Mouse (Mus musculus): ENCODE measurements around the gene Lamtor1.
"Not testable (repeated sequence)": the region's sequence is repeated elsewhere in the genome, so short reads cannot be mapped to it uniquely, and the experiment has no call there.

Gene Lamtor1

DNA sequence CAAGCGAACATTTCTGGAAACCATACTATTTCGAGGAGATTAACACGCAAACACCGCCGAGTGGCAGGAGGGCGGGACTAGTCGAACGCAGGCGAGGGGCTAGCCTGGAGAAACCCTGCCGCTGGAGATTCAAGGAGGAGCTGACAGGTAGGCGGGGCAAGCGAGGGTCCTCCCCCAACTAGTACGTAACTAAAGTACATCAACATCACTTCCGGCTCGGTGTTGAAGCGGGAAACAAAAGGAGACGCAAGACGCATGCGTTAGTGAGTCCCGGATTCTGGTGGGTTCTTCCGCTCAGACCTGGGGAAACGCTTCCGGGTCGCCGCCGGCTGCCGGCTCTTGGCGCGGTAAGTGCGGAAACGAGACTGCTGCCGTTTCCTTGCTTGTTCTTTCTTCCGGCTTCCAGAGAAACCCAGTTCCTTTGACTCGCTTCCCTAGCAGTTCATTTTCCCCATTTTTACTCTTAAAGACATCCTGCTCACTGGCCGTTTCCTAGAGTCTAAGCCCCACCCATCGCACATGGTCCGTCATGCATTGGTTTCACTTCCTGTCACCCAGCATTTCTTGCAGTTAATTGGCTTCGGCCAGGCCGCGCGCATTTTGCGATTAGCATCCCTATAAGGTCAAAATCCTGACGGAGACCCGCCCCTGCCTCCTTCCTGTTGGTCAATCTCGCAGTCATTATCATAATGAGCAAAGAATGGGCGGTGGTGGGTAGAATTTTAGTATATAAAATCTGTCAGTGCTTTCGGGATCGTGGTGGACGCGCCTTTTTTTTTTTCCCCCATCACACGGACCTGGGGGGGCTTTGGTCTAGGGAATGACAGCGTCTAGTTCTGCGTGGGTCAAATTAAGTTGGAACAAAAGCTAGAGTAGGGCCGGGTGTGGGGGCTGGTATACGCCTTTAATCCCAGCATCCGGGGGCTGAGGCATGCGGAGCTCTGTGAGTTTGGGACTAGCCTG is 9.3 kb upstream of the Lamtor1 start:
- DNase-seq (ENCODE audit: low read depth in 2 of 2, low spot score in 2 of 2), result peak; percentile 94 to 95

- no peak for DNase-seq (ENCODE audit: low read depth in 2 of 2, low spot score in 2 of 2)
Observed at GRCm38 (mm10) chr7:101900331-101901097, 5.2 kb upstream of the Lamtor1 start.

- DNase-seq (ENCODE audit: low read depth in 2 of 2, low spot score in 2 of 2), result no peak
Observed at GRCm38 (mm10) chr7:101901969-101902368, 3.7 kb upstream of the Lamtor1 start.

- no peak for DNase-seq (ENCODE audit: low read depth in 2 of 2, low spot score in 2 of 2)
Observed at GRCm38 (mm10) chr7:101902846-101903245, 2.9 kb upstream of the Lamtor1 start.

GRCm38 (mm10) chr7:101906287-101906681 is 580 bp downstream of the Lamtor1 start, which contains the start of gene Tomt:
Tomt (minus strand) TSS chr7:101906359.
- DNase-seq (ENCODE audit: low read depth in 2 of 2, low spot score in 2 of 2), result no peak

DNA sequence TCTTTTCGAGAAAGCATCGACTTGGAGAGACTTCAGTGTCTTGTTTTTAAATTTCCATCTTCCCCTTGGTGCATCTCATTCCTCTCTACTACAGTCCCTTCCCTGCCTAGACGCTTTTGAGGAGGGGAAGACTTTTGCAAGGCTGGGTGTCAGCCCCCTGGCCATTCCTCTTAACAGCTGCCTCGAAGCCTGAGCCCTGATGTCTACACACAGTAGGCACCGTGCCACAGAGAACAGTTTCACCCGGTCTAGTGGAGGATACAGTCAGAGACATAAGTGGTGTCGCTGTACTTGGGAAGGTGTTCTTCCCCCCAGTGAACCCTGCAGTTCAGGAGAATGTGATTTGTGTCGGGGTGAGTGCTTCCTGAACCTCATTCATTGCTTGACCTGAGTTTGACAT is 992 bp downstream of the Lamtor1 start:
- DNase-seq (ENCODE audit: low read depth in 2 of 2, low spot score in 2 of 2), result no peak

DNA sequence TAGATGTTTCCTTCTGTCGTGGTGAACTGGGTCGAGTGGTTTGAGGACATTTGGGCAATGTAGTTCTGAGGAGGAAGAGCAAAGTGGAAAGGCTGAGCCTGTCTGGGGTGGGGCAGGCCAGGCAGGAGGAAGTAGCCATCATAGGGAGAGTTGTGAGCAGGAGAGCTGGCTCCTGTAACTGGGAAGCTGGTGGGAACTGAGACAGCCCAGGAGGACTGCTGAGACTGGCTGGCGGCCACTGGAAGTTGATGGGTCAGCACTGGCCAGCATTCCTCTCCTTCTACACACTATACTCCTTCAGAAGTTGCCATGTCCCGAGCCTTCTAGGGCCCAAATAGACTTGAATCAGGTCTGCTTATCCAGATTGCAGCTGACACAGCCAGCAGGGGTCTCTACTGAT is 2.7 kb downstream of the Lamtor1 start:
- no peak for DNase-seq (ENCODE audit: low read depth in 2 of 2, low spot score in 2 of 2)

DNA sequence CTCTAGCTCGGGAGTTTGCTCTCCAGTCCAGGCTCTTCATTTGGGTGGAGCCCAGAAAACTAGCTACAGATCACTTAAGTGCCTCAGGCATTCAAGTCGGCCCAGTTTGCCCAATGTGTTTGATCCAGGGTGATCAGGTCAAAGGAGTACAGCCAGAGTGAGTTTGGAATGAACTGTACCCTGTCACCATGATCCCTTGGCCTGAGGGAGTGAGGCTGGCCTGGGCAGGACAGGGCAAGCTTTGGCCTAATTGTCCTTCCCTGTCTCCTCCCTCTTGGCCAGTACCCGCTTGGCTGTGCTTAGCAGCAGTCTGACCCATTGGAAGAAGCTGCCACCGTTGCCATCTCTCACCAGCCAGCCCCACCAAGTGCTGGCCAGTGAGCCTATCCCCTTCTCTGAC is 4.4 kb downstream of the Lamtor1 start:
- DNase-seq (ENCODE audit: low read depth in 2 of 2, low spot score in 2 of 2), result no peak

DNA sequence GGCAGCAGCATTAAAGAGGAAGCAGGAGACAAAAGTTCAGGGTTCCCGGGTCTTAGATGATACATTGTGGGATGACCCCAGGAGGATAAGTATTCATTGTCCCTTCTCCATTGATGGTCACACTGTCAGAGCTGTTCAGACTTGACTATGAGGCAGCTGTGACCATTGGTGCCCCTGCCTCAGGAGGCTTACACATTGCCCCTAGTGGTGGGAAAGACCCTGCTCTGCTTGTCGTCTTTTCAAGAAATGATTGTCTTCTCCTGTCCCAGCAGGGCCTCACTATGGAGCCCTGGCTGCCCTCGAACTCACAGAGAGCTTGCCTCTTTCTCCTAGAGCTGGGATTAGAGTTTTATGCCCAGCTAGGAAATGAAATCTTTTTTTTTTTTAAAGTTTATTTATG is 6.3 kb downstream of the Lamtor1 start:
- DNase-seq (ENCODE audit: low read depth in 2 of 2, low spot score in 2 of 2), result no peak

GRCm38 (mm10) chr7:101918071-101918470 is 12.4 kb downstream of the Lamtor1 start:
- DNase-seq (ENCODE audit: low read depth in 2 of 2, low spot score in 2 of 2), result peak; percentile 40 to 44

DNA sequence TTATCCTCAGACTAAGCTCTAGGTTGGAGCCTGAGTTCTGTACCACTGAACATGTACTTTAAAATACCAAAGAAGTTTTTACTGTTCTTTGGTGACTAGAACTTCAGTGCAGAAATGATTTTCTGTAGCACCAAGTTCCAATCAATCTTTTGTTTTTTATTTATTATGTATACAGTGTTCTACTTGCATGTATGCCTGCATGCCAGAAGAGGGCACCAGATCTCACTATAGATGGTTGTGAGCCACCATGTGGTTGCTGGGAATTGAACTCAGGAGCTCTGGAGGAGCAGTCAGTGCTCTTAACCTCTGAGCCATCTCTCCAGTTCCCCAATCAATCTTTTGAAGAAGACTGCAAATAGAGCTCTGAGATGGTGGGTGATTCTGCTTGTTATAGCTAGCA is 20.2 kb downstream of the Lamtor1 start:
- not testable (repeated sequence) for DNase-seq (ENCODE audit: low read depth in 2 of 2, low spot score in 2 of 2)

DNA sequence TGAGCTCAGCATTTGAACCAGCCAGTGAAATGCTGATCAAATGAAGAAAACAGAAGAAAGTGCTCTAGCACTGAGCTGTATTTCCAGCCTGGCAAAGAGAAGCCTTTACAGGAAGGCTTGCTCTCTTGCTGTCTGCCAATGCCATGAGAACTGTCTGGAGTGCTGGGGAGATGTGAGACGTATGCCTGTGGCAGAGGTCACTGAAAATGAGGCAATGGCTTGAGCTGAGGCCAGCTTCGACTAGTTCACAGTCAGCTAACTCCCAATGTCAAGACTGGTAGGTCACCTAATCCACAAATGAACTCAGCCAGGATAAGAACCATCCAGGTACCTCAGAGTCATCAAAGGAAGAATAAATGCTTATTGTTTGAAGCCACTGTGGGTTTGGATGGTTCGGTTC is 22.4 kb downstream of the Lamtor1 start:
- no peak for DNase-seq (ENCODE audit: low read depth in 2 of 2, low spot score in 2 of 2)

GRCm38 (mm10) chr7:101932551-101932950 is 26.8 kb downstream of the Lamtor1 start:
- DNase-seq (ENCODE audit: low read depth in 2 of 2, low spot score in 2 of 2), result no peak

- DNase-seq (ENCODE audit: low read depth in 2 of 2, low spot score in 2 of 2), result no peak
Observed at GRCm38 (mm10) chr7:101933300-101933699, 27.6 kb downstream of the Lamtor1 start.

DNA sequence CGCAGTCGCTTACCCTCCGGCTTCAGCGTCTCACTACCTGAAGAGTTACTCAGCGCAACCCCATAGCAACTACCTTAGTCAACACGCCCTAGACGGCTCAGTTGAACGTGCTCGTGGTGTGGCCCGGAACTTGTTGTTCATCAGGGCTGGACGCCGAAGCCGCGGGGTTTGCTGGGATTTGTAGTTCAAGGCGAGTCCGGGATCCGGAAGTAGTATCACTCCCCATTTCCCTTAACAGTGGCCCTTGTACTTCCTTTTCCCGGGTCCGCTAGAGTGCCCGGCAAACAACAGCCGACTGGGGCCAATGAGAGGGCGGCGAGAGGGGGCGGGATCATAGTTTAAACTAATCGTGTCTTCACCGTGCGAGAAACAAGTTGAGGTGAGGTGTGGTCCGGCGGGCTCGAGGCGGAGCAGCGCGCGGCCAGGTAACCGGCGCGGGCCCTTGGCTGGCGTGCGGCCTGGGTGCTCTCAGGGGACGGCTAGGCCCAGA is 28.1 kb downstream of the Lamtor1 start, which contains the start of the genes Lrrc51 and Numa1:
Gene Lrrc51 (minus strand): TSS at position 145 of the 490 bp plus-strand sequence.
Gene Numa1 (plus strand): TSS at position 361 of the 490 bp plus-strand sequence.
- DNase-seq (ENCODE audit: low read depth in 2 of 2, low spot score in 2 of 2), result peak; percentile 94

DNA sequence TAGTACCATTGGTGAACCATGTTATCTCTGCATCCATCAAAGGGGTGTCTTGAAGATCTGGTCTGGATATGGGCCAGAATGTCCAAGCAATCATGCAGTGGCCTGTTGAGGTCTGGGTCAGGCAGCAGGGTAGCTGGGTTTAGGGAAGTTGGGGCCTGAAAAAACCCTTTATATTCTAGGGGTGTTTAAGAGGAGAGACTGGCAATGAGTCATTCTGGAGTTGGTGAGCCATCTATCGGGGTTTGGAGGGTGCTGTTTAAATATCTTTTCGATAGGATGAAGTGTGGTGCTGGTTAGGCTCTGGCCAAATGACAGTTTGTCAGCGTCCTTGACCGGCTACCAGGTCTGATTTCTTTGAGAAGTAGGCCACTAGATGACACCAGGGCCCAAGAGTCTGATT is 30.3 kb downstream of the Lamtor1 start:
- DNase-seq (ENCODE audit: low read depth in 2 of 2, low spot score in 2 of 2), result no peak

DNA sequence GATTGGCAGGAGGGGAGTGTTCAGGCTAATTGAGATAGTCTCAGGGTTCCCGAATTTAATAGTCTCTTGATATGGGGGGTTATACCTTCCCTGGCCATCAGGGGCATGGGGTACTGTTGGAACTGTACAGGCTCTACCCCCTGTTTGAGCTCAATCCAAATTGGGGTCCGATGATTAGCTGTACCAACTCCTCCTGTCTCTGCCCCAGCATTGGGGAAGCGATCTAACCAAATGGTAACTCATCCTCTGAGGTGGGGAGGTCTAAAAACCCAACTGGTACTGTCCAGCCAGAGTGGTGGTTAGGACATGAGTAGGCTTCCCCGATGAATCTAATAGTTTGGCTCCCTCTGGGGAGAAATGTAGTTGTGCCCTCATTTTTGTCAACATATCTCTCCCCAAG is 31.3 kb downstream of the Lamtor1 start:
- DNase-seq (ENCODE audit: low read depth in 2 of 2, low spot score in 2 of 2), result no peak

- DNase-seq (ENCODE audit: low read depth in 2 of 2, low spot score in 2 of 2), result no peak
Observed at GRCm38 (mm10) chr7:101937569-101937968, 31.9 kb downstream of the Lamtor1 start.

GRCm38 (mm10) chr7:101938348-101938747 is 32.6 kb downstream of the Lamtor1 start:
- no peak for DNase-seq (ENCODE audit: low read depth in 2 of 2, low spot score in 2 of 2)

DNA sequence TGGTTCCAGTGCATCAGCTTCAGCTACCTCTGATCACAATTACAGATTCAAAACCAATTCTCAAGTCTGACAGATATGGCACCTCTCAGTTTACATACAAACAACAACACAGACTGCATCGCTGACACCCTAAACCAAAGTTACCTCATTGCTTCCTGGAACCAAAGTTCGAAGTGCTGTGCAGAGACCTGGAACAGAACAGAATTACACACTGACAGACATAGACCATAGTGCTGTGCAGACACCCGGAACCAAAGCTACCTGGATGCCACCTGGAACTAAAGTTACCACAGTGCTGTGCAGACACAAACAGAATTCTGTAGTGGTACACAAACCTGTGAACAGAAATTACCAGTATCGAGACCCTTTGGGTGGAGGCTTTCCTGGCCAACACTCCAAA is 34.1 kb downstream of the Lamtor1 start:
- DNase-seq (ENCODE audit: low read depth in 2 of 2, low spot score in 2 of 2), result no peak

DNA sequence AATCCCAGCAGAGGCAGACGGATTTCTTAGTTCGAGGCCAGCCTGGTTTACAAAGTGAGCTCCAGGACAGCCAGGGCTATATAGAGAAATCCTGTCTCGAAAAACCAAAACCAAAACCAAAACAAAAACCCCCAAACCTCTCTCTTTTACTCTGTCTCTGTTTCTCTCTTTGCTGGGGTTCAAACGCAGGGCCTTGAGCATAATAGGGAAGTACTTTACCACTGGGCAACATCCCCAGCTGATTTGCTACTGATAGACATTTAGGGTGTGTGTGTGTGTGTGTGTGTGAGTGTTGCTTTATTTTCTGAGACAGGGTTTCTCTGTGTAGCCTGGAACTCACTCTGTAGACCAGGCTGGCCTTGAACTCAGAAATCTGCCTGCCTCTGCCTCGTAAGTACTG is 43.3 kb downstream of the Lamtor1 start:
- not testable (repeated sequence) for DNase-seq (ENCODE audit: low read depth in 2 of 2, low spot score in 2 of 2)

GRCm38 (mm10) chr7:101951648-101952047 is 45.9 kb downstream of the Lamtor1 start:
- no peak for DNase-seq (ENCODE audit: low read depth in 2 of 2, low spot score in 2 of 2)
